Mouse (Mus musculus): ENCODE results near the gene Nr2f1.

DNA sequence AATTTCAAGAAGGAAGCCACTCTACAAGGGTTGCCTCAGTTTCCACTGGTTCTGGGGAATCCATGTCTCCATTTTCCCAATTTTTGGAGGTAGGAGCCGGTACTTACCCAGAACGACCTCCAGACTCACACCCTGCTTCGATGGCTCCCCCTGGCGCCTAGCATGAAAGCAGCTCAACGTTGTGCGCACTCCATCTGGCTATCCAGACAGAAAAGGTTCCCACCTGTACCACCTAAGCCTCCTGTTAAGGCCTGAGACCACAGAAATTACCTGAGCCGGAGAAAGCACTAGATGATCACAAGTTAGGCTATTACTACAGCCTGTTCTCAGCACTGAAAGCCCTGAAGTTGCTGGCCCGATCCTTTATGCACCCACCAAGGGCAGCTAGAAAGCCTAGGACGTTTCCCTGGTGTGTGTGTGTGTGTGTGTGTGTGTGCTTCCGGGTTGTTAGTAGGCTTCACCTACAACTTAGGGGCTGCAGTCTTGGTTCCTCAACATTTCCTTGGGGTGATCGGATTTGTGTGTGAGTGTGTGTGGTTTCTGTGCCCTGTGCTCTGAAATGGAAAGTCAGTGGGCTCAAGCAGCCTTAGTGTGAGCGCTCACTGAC, 13.1 kb downstream of the Nr2f1 start:
- no peak for TF ChIP-seq CTCF (IDR thresholded peaks at IDR 0.05; ENCODE audit: borderline replicate concordance, control insufficient read depth, extremely low read depth, insufficient read depth, low read length, poor library complexity)
- no peak for TF ChIP-seq POLR2A (IDR thresholded peaks at IDR 0.05; ENCODE audit: control insufficient read depth, extremely low read depth, insufficient read depth, low read length, poor library complexity)

Measured in thymus, adult 2 months (tissue).